Mouse (Mus musculus): ENCODE results near the gene Dnajc27. TPM values are rescaled to one million over a fixed set of nuclear protein-coding genes. Genes with fewer than 3 reads are reported as not detected.

The Dnajc27 gene
- polyA plus RNA-seq, 1 experiment: 4.0 TPM

- Histone ChIP-seq H3K27me3 (ENCODE audit: control insufficient read depth, insufficient read depth, insufficient read length) (peaks cover 8% of the 10 kb centered on the region), H3K79me3 (ENCODE audit: low read depth) (no peaks in the 10 kb centered on the region), H3ac (ENCODE audit: control insufficient read depth, insufficient read length, low read depth) (no peak overlapping the region), H3K36me3 (ENCODE audit: control insufficient read depth, insufficient read depth) (no peaks in the 10 kb centered on the region), H3K4me3 (ENCODE audit: insufficient read depth, poor library complexity, severe bottlenecking) (no peak overlapping the region), H3K79me2 (ENCODE audit: control insufficient read depth, insufficient read depth) (no peaks in the 10 kb centered on the region)
- TF ChIP-seq MYOG (IDR thresholded peaks at IDR 0.05; ENCODE audit: control insufficient read depth, extremely low read depth, insufficient read length) (no peak), MYOD1 (IDR thresholded peaks at IDR 0.05; ENCODE audit: control insufficient read depth, insufficient read length, low read depth) (no peak), FOSL1 (IDR thresholded peaks at IDR 0.05; ENCODE audit: insufficient read depth, low read length, poor library complexity, severe bottlenecking) (no peak), MAX (IDR thresholded peaks at IDR 0.05) (no peak), CEBPB (IDR thresholded peaks at IDR 0.05; ENCODE audit: low read depth) (no peak), USF1 (IDR thresholded peaks at IDR 0.05; ENCODE audit: low read depth) (no peak), CTCF (IDR thresholded peaks at IDR 0.05; ENCODE audit: control insufficient read depth, insufficient read depth, insufficient read length) (no peak)
These were observed 27.5 kb upstream of the Dnajc27 start for GRCm38 (mm10) chr12:4054845-4055244.

GRCm38 (mm10) chr12:4058321-4058720, 24.1 kb upstream of the Dnajc27 start:
- H3K4me3 ChIP-seq (ENCODE audit: insufficient read depth, poor library complexity, severe bottlenecking): no peak overlapping the region
- H3ac ChIP-seq (ENCODE audit: control insufficient read depth, insufficient read length, low read depth): no peak overlapping the region
- H3K79me3 ChIP-seq (ENCODE audit: low read depth): no peaks in the 10 kb centered on the region
- H3K79me2 ChIP-seq (ENCODE audit: control insufficient read depth, insufficient read depth): no peaks in the 10 kb centered on the region
- TF ChIP-seq MAX (IDR thresholded peaks at IDR 0.05) (no peak), MYOD1 (IDR thresholded peaks at IDR 0.05; ENCODE audit: control insufficient read depth, insufficient read length, low read depth) (no peak), MYOG (IDR thresholded peaks at IDR 0.05; ENCODE audit: control insufficient read depth, extremely low read depth, insufficient read length) (no peak), USF1 (IDR thresholded peaks at IDR 0.05; ENCODE audit: low read depth) (no peak), CTCF (IDR thresholded peaks at IDR 0.05; ENCODE audit: control insufficient read depth, insufficient read depth, insufficient read length) (no peak), FOSL1 (IDR thresholded peaks at IDR 0.05; ENCODE audit: insufficient read depth, low read length, poor library complexity, severe bottlenecking) (no peak), CEBPB (IDR thresholded peaks at IDR 0.05; ENCODE audit: low read depth) (no peak)
- peaks cover 8% of the 10 kb centered on the region for H3K27me3 ChIP-seq (ENCODE audit: control insufficient read depth, insufficient read depth, insufficient read length)
- no peaks in the 10 kb centered on the region for H3K36me3 ChIP-seq (ENCODE audit: control insufficient read depth, insufficient read depth)

DNA sequence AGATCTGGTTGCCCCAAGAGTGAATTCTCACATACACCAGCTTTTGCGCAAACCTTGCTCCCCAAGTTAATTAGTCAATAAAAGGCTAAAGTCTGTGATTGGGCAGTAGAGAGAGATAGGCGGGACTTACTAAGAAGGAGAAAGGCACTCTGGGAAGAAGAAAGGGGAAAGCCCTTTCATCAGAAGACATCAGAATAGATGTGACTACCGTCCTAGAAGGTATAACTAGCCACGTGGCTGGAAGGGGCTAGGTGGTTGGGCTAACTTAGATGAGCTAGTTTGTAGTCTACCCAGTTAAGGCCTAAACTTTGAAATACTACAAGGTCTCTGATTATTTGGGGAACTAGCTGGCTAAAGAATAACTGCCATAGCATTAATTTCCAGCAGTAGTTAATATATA, 22.7 kb upstream of the Dnajc27 start:
- Histone ChIP-seq H3K27me3 (ENCODE audit: control insufficient read depth, insufficient read depth, insufficient read length) (peaks cover 7% of the 10 kb centered on the region), H3K4me3 (ENCODE audit: insufficient read depth, poor library complexity, severe bottlenecking) (no peak overlapping the region), H3ac (ENCODE audit: control insufficient read depth, insufficient read length, low read depth) (no peak overlapping the region), H3K79me3 (ENCODE audit: low read depth) (no peaks in the 10 kb centered on the region), H3K79me2 (ENCODE audit: control insufficient read depth, insufficient read depth) (no peaks in the 10 kb centered on the region), H3K36me3 (ENCODE audit: control insufficient read depth, insufficient read depth) (no peaks in the 10 kb centered on the region)
- TF ChIP-seq CTCF (IDR thresholded peaks at IDR 0.05; ENCODE audit: control insufficient read depth, insufficient read depth, insufficient read length) (no peak), MYOD1 (IDR thresholded peaks at IDR 0.05; ENCODE audit: control insufficient read depth, insufficient read length, low read depth) (no peak), MYOG (IDR thresholded peaks at IDR 0.05; ENCODE audit: control insufficient read depth, extremely low read depth, insufficient read length) (no peak), FOSL1 (IDR thresholded peaks at IDR 0.05; ENCODE audit: insufficient read depth, low read length, poor library complexity, severe bottlenecking) (no peak), USF1 (IDR thresholded peaks at IDR 0.05; ENCODE audit: low read depth) (no peak), MAX (IDR thresholded peaks at IDR 0.05) (no peak), CEBPB (IDR thresholded peaks at IDR 0.05; ENCODE audit: low read depth) (no peak)

GRCm38 (mm10) chr12:4065498-4065897, 16.9 kb upstream of the Dnajc27 start:
- no peaks in the 10 kb centered on the region for H3K79me2 ChIP-seq (ENCODE audit: control insufficient read depth, insufficient read depth)
- TF ChIP-seq CEBPB (IDR thresholded peaks at IDR 0.05; ENCODE audit: low read depth): no peak
- TF ChIP-seq MYOD1 (IDR thresholded peaks at IDR 0.05; ENCODE audit: control insufficient read depth, insufficient read length, low read depth): no peak
- TF ChIP-seq FOSL1 (IDR thresholded peaks at IDR 0.05; ENCODE audit: insufficient read depth, low read length, poor library complexity, severe bottlenecking): no peak
- no peak for TF ChIP-seq MYOG (IDR thresholded peaks at IDR 0.05; ENCODE audit: control insufficient read depth, extremely low read depth, insufficient read length)
- TF ChIP-seq MAX (IDR thresholded peaks at IDR 0.05): no peak
- no peak overlapping the region for H3ac ChIP-seq (ENCODE audit: control insufficient read depth, insufficient read length, low read depth)

DNA sequence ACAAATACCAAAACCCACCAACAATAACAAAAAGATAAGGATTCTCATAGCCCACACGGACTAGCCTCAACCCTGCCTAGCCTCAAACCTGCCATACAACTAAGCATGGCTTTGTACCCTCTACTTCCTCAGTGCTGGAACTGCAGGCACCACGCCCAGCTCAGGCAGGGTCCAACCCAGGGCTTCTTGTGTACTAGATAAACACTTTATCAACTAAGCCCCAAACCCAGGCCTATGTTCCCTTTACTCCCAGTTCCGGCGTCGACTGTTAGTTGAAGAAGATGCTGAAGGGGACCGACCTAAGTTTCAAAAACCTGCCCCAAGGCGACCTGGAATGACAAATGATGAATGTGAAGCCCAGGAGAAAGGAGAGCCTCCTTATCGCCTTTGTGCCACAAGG, 16.4 kb upstream of the Dnajc27 start:
- Histone ChIP-seq H3K79me2 (ENCODE audit: control insufficient read depth, insufficient read depth) (no peaks in the 10 kb centered on the region), H3K27me3 (ENCODE audit: control insufficient read depth, insufficient read depth, insufficient read length) (peaks cover 6% of the 10 kb centered on the region), H3K79me3 (ENCODE audit: low read depth) (no peaks in the 10 kb centered on the region), H3K4me3 (ENCODE audit: insufficient read depth, poor library complexity, severe bottlenecking) (no peak overlapping the region), H3ac (ENCODE audit: control insufficient read depth, insufficient read length, low read depth) (no peak overlapping the region), H3K36me3 (ENCODE audit: control insufficient read depth, insufficient read depth) (no peaks in the 10 kb centered on the region)
- TF ChIP-seq MYOG (IDR thresholded peaks at IDR 0.05; ENCODE audit: control insufficient read depth, extremely low read depth, insufficient read length): no peak
- TF ChIP-seq CTCF (IDR thresholded peaks at IDR 0.05; ENCODE audit: control insufficient read depth, insufficient read depth, insufficient read length): no peak
- no peak for TF ChIP-seq CEBPB (IDR thresholded peaks at IDR 0.05; ENCODE audit: low read depth)
- no peak for TF ChIP-seq MAX (IDR thresholded peaks at IDR 0.05)
- no peak for TF ChIP-seq USF1 (IDR thresholded peaks at IDR 0.05; ENCODE audit: low read depth)
- TF ChIP-seq MYOD1 (IDR thresholded peaks at IDR 0.05; ENCODE audit: control insufficient read depth, insufficient read length, low read depth): no peak
- no peak for TF ChIP-seq FOSL1 (IDR thresholded peaks at IDR 0.05; ENCODE audit: insufficient read depth, low read length, poor library complexity, severe bottlenecking)

More at GRCm38 (mm10) chr12:4065498-4065897, 16.9 kb upstream of the Dnajc27 start:
- Histone ChIP-seq H3K79me3 (ENCODE audit: low read depth) (no peaks in the 10 kb centered on the region), H3K27me3 (ENCODE audit: control insufficient read depth, insufficient read depth, insufficient read length) (peaks cover 6% of the 10 kb centered on the region), H3K36me3 (ENCODE audit: control insufficient read depth, insufficient read depth) (no peaks in the 10 kb centered on the region), H3K4me3 (ENCODE audit: insufficient read depth, poor library complexity, severe bottlenecking) (no peak overlapping the region)
